Mouse (Mus musculus) CH12.LX (cell line): ENCODE results near the gene Cacna2d2.

Experiments
- CTCF ChIP-seq, 2 experiments: IDR thresholded peaks in 1 of 2; conservative IDR thresholded peaks in 1 of 2; 2 replicates each; pipeline ENCODE4 v1.5.1; 2011 to 2012; ENCODE audit warnings: low read depth in 2 of 2, low read length in 2 of 2, improper control_type of control experiment in 1 of 2, inconsistent platforms in 1 of 2, mild to moderate bottlenecking in 1 of 2, moderate library complexity in 1 of 2
- HCFC1 ChIP-seq: IDR thresholded peaks from 2 replicates; pipeline ENCODE4 v1.6.1; 2012; ENCODE audit warnings: low read depth, mild to moderate bottlenecking, inconsistent platforms, low read length, improper control_type of control experiment
- POLR2A ChIP-seq: IDR thresholded peaks from 2 replicates; pipeline ENCODE4 v1.6.1; 2011; ENCODE audit warnings: low read depth, mild to moderate bottlenecking, improper control_type of control experiment, low read length
- RCOR1 ChIP-seq: conservative IDR thresholded peaks from 2 replicates; pipeline ENCODE4 v1.6.1; 2012; ENCODE audit warnings: low read depth, mild to moderate bottlenecking, inconsistent platforms, low read length, improper control_type of control experiment
- USF1 ChIP-seq: IDR thresholded peaks from 2 replicates; pipeline ENCODE4 v1.6.1; 2014; ENCODE audit warnings: low read depth, mild to moderate bottlenecking, inconsistent platforms, low read length, improper control_type of control experiment
- ZKSCAN1 ChIP-seq: IDR thresholded peaks from 2 replicates; pipeline ENCODE4 v1.6.1; 2012; ENCODE audit warnings: low read depth, inconsistent platforms, low read length, improper control_type of control experiment, borderline replicate concordance
- ZMIZ1 ChIP-seq: IDR thresholded peaks from 2 replicates; pipeline ENCODE4 v1.6.1; 2012; ENCODE audit warnings: low read depth, mild to moderate bottlenecking, inconsistent platforms, low read length, improper control_type of control experiment

DNA sequence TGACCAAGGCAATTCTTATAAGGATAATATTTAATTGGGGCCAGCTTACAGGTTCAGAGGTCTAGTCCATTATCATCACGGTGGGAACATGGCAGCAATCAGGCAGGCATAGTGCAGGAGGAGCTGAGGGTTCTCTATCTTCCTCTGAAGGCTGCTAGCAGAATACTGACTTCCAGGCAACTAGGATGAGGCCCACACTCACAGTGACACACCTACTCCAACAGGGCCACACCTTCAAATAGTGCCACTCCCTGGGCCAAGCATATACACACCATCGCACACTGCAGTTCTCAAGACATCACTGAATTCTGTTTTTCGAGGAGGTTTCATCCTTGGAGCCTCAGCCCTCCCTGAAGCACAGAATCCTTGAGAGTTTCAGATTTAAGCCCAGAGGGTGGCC, 96.9 kb downstream of the Cacna2d2 start:
- TF ChIP-seq HCFC1 = no peak
- TF ChIP-seq RCOR1 = no peak
- TF ChIP-seq ZMIZ1 = no peak
- TF ChIP-seq POLR2A = no peak
- TF ChIP-seq CTCF (conservative IDR thresholded peaks at IDR 0.05 in 1 of 2, IDR thresholded peaks at IDR 0.05 in 1 of 2; ENCODE audit: low read depth in 2 of 2, low read length in 2 of 2) = no peak
- TF ChIP-seq USF1 = no peak
- TF ChIP-seq ZKSCAN1 = no peak
